Mouse (Mus musculus): ENCODE data around the gene Myo15b. TPM values are rescaled to one million over a fixed set of nuclear protein-coding genes. Genes with fewer than 3 reads are reported as not detected.

The Myo15b gene
- polyA plus RNA-seq, 1 experiment from 2014 or later, result 1.7 TPM

DNA sequence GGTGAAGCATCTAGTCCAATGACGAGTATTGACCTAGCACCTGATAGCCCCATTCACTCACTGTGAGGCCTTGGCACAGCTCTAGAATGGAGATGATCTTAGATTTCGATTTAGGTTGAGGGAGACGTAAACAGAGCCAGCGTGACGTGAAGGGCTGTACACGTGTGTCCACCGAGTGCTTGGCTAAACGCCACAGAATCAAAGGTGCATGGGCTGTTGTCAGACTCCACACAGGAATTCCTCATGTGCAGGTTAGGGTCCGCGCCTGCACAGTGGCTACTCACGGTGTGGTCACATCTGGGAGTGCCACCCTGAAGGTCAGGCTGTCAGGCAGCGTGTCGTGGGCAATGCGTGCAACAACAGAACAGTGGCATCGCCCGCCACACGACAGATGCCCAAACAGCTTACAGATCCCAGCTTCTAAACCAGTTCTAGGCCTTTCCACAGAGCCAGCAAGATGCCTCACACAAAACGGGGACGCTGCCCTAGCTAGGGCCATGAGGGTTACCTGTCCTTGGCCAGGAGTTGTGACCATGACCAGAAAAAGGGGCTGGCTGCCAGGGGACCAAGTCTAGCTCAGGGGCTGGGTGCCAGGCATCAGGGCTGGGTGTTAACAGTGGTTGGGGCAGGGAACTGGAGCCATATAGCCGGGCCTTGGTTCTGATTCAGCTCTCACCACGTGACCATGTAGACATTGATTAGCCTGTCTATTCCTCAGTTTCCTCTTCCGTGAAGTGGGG, 20.4 kb upstream of the Myo15b start:
- no peak overlapping the region for H3K4me3 ChIP-seq (ENCODE audit: low read length)
- no peaks in the 10 kb centered on the region for H3K36me3 ChIP-seq (ENCODE audit: control insufficient read depth, insufficient read depth)
- H3K4me2 ChIP-seq (ENCODE audit: low read depth, low read length), result no peak overlapping the region
- no peak overlapping the region for H3K9ac ChIP-seq (ENCODE audit: low read length)
- no peak for ATAC-seq (replicated peaks; ENCODE audit: extremely low read depth, insufficient read depth, low FRiP score)
- no peaks in the 10 kb centered on the region for H3K9me3 ChIP-seq (replicated peaks; ENCODE audit: control insufficient read depth, low read length)
- peaks cover 61% of the 10 kb centered on the region for H3K4me1 ChIP-seq (ENCODE audit: control insufficient read depth, insufficient read depth, low read length)
- 86% methylated on average over 22 of the region's 22 CpGs for WGBS
- H3K27me3 ChIP-seq (ENCODE audit: control insufficient read depth, insufficient read depth, low read length), result no peaks in the 10 kb centered on the region
- peak overlapping the region; percentile 15; the same call in 1 of the 2 replicates for H3K27ac ChIP-seq (ENCODE audit: low read length)

DNA sequence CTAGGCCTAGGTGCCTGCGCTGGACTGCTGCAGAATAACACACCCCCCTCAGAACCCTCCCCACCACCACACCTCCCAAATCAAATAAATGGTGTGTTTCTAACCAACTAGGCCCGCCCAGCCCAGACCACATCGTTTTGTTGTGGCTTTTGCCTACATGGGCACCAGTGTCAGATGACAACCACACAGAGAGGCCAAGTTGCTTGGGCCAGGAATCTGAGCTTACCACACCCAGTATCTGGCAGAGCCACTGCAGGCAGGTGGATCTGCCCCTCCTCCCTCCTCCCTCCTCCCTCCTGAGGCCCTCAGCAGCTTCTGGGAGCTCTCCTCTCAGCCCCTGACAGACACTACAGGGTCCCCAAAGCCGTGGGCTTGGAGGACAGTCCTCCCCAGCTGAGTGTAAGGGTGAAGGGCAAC, 19.3 kb upstream of the Myo15b start:
- peaks cover 58% of the 10 kb centered on the region for H3K4me1 ChIP-seq (ENCODE audit: control insufficient read depth, insufficient read depth, low read length)
- no peak for ATAC-seq (replicated peaks; ENCODE audit: extremely low read depth, insufficient read depth, low FRiP score)
- peak overlapping the region; percentile 58 for H3K27ac ChIP-seq (ENCODE audit: low read length)
- no peak overlapping the region for H3K4me3 ChIP-seq (ENCODE audit: low read length)
- H3K9me3 ChIP-seq (replicated peaks; ENCODE audit: control insufficient read depth, low read length), result no peaks in the 10 kb centered on the region
- 36% methylated on average over 4 of the region's 4 CpGs for WGBS
- H3K4me2 ChIP-seq (ENCODE audit: low read depth, low read length), result no peak overlapping the region
- H3K9ac ChIP-seq (ENCODE audit: low read length), result no peak overlapping the region; the same call in 1 of the 2 replicates
- H3K27me3 ChIP-seq (ENCODE audit: control insufficient read depth, insufficient read depth, low read length), result no peaks in the 10 kb centered on the region
- H3K36me3 ChIP-seq (ENCODE audit: control insufficient read depth, insufficient read depth), result no peaks in the 10 kb centered on the region

DNA sequence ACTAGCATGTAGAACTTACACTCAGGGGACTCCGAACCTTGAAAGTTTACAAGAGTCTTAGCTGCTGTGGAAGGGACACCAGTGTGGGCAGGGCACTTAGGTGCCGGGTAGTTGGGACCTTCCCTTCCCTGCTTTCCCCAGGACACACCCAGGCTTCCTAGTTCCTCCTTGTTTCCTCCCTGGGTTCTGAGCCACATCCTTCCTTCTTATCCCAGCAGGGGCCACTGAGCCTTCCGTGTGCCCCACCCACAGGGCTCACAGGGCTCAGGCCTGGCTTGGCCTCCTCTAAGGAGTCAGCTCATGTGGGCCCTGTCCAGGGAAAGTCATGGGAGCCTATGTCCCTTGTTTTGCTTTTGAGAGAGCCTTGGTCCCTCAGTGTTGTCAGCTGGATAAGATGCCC, 18.5 kb upstream of the Myo15b start:
- H3K36me3 ChIP-seq (ENCODE audit: control insufficient read depth, insufficient read depth), result no peaks in the 10 kb centered on the region; the same call in 1 of the 2 replicates
- no peaks in the 10 kb centered on the region for H3K9me3 ChIP-seq (replicated peaks; ENCODE audit: control insufficient read depth, low read length)
- H3K4me1 ChIP-seq (ENCODE audit: control insufficient read depth, insufficient read depth, low read length), result peaks cover 58% of the 10 kb centered on the region
- H3K4me3 ChIP-seq (ENCODE audit: low read length), result no peak overlapping the region
- WGBS, result 59% methylated on average over 3 of the region's 3 CpGs
- no peaks in the 10 kb centered on the region for H3K27me3 ChIP-seq (ENCODE audit: control insufficient read depth, insufficient read depth, low read length)
- ATAC-seq (replicated peaks; ENCODE audit: extremely low read depth, insufficient read depth, low FRiP score), result no peak
- peak overlapping the region; percentile 36; the same call in 1 of the 2 replicates for H3K9ac ChIP-seq (ENCODE audit: low read length)
- peak overlapping the region; percentile 58 for H3K27ac ChIP-seq (ENCODE audit: low read length)
- no peak overlapping the region for H3K4me2 ChIP-seq (ENCODE audit: low read depth, low read length)

DNA sequence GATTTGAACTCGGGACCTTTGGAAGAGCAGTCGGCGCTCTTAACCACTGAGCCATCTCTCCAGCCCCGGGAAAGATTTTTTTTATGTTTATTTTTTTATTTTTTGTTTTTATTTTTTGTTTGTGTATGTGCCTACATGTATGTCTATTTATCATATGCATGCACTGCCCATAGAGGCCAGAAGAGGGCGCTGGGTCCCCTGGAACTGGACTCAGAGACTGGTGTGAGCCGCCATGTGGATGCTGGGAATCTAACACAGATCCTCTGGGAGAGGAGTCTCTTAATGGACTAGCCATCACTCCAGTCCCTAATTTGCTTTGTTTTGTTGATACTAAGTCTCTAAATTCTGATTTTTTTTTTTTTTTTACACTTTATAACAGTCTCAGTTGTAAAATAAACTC, 17.2 kb upstream of the Myo15b start:
- Histone ChIP-seq H3K4me3 (ENCODE audit: low read length) (no peak overlapping the region), H3K4me2 (ENCODE audit: low read depth, low read length) (no peak overlapping the region), H3K36me3 (ENCODE audit: control insufficient read depth, insufficient read depth) (peaks cover 10% of the 10 kb centered on the region), H3K9ac (ENCODE audit: low read length) (no peak overlapping the region), H3K27me3 (ENCODE audit: control insufficient read depth, insufficient read depth, low read length) (no peaks in the 10 kb centered on the region), H3K27ac (ENCODE audit: low read length) (peak overlapping the region; percentile 94), H3K9me3 (replicated peaks; ENCODE audit: control insufficient read depth, low read length) (no peaks in the 10 kb centered on the region; the same call in 1 of the 2 replicates), H3K4me1 (ENCODE audit: control insufficient read depth, insufficient read depth, low read length) (peaks cover 58% of the 10 kb centered on the region)
- no peak for ATAC-seq (replicated peaks; ENCODE audit: extremely low read depth, insufficient read depth, low FRiP score)
- WGBS, result 83% methylated on average over 6 of the region's 6 CpGs

DNA sequence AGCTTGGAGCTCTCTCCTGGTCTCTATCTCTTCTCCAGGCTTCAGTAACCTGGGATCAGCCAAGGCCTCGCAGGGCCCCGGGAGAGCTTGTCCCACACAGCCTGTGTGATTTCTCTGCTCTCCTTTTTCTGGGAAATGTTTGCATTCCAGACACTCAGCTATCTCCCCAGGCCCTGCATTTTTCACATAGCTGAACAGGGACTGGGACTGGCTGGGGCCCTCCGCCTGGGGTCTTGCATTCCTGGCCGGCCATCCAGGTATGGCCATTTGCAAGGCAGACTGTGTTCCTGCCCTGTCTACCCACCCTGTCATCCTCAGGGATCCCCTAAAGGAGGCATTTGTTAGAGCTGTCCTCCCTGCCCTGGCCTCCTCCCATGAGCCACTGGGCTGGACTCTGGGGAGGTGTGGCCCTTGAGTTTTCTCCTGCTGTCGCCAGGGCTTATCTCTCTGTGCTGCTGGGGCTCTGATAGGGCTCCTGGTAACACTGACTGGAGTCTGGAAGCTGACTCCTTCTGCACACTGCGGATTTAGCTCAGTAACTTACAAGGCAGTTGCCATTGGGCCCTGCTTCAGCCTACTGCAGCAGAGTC, 16.1 kb upstream of the Myo15b start:
- no peak overlapping the region for H3K4me3 ChIP-seq (ENCODE audit: low read length)
- peaks cover 54% of the 10 kb centered on the region for H3K4me1 ChIP-seq (ENCODE audit: control insufficient read depth, insufficient read depth, low read length)
- peak overlapping the region; percentile 94 for H3K27ac ChIP-seq (ENCODE audit: low read length)
- peak overlapping the region; percentile 27 for H3K4me2 ChIP-seq (ENCODE audit: low read depth, low read length)
- ATAC-seq (replicated peaks; ENCODE audit: extremely low read depth, insufficient read depth, low FRiP score), result peak; percentile 87
- H3K27me3 ChIP-seq (ENCODE audit: control insufficient read depth, insufficient read depth, low read length), result no peaks in the 10 kb centered on the region
- 10% methylated on average over 6 of the region's 6 CpGs for WGBS
- no peaks in the 10 kb centered on the region; the same call in 1 of the 2 replicates for H3K9me3 ChIP-seq (replicated peaks; ENCODE audit: control insufficient read depth, low read length)
- peak overlapping the region; percentile 35; the same call in 1 of the 2 replicates for H3K9ac ChIP-seq (ENCODE audit: low read length)
- peaks cover 12% of the 10 kb centered on the region for H3K36me3 ChIP-seq (ENCODE audit: control insufficient read depth, insufficient read depth)

DNA sequence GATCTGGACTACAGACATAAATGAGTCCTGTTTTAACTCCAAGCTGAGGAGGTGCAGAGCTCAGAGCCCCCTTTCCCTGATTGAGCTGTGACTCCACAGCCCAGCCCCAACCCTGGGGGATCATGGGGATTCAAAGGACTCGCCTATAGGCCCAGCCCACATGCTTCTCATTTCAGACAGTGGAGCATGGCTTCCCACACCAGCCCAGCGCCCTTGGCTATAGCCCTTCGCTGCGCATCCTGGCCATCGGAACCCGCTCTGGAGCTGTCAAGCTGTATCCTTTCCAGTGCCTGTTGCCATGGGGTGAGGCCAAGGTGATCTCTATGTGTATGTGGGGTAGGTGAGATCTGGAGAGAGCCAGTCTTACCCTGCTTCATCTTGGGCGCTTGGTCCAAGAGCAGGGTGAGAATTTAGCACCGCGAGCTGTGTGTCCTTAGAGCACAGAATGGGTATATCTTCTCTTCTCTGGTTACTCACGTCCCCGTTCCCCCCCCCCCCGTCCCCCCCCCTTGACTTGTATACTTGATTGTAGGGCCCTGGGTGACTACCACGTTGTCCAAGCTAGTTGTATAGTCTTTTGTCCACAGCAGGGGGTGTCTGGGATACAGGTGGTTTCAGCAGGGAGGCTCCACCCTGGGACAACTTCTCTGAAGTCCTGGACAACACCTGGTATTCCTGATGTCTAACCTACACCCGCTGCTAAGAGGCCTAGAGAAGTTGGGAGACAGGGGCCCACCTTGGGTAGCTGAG, 14.9 kb upstream of the Myo15b start:
- peaks cover 16% of the 10 kb centered on the region for H3K36me3 ChIP-seq (ENCODE audit: control insufficient read depth, insufficient read depth)
- no peak overlapping the region for H3K4me3 ChIP-seq (ENCODE audit: low read length)
- ATAC-seq (replicated peaks; ENCODE audit: extremely low read depth, insufficient read depth, low FRiP score), result no peak
- H3K9me3 ChIP-seq (replicated peaks; ENCODE audit: control insufficient read depth, low read length), result no peaks in the 10 kb centered on the region; the same call in 1 of the 2 replicates
- peak overlapping the region; percentile 94 for H3K27ac ChIP-seq (ENCODE audit: low read length)
- H3K4me1 ChIP-seq (ENCODE audit: control insufficient read depth, insufficient read depth, low read length), result peaks cover 46% of the 10 kb centered on the region
- 73% methylated on average over 14 of the region's 14 CpGs for WGBS
- H3K4me2 ChIP-seq (ENCODE audit: low read depth, low read length), result no peak overlapping the region
- peak overlapping the region; percentile 33; the same call in 1 of the 2 replicates for H3K9ac ChIP-seq (ENCODE audit: low read length)
- no peaks in the 10 kb centered on the region for H3K27me3 ChIP-seq (ENCODE audit: control insufficient read depth, insufficient read depth, low read length)

DNA sequence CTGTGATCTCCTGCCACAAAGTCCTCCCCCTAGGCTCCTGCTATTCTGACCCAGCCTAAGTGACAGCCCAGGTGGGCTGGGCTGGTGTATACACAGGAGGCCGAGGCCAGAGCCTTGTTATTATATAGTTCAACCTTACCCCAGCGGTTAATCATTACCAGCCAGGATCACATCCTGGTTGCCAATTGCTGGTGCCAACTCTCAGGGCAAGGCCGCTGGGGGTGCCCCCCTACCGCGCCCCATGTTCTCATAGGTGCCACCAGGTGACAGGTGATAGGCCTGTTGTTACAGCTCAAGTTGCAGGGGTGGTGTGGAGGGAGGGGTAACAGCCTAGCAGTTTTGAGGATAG, 14.3 kb upstream of the Myo15b start:
- Histone ChIP-seq H3K4me1 (ENCODE audit: control insufficient read depth, insufficient read depth, low read length) (peaks cover 43% of the 10 kb centered on the region), H3K27me3 (ENCODE audit: control insufficient read depth, insufficient read depth, low read length) (no peaks in the 10 kb centered on the region), H3K36me3 (ENCODE audit: control insufficient read depth, insufficient read depth) (peaks cover 16% of the 10 kb centered on the region), H3K9me3 (replicated peaks; ENCODE audit: control insufficient read depth, low read length) (no peaks in the 10 kb centered on the region; the same call in 1 of the 2 replicates), H3K4me2 (ENCODE audit: low read depth, low read length) (no peak overlapping the region), H3K27ac (ENCODE audit: low read length) (no peak overlapping the region; the same call in none of the 2 replicates), H3K4me3 (ENCODE audit: low read length) (no peak overlapping the region), H3K9ac (ENCODE audit: low read length) (no peak overlapping the region)
- WGBS, result 89% methylated on average over 5 of the region's 5 CpGs
- ATAC-seq (replicated peaks; ENCODE audit: extremely low read depth, insufficient read depth, low FRiP score), result no peak

DNA sequence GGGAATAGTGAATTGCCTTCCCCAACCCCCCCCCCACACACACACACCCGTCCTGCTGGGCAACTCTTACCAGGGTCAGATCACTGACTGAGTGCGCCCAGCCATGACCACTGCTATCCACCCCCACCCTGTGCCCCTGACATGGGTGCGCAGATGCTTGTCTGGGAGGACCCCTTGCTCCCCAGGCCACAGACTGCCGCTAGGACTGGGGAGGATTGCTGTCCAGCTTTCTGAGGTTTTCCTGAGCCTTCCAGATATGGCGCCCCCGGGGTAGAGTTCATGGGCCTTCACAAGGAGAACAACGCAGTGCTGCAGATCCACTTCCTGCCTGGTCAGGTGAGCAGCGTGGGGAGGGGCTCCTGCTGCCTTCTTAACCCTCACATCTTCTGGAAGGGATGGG, 14.0 kb upstream of the Myo15b start:
- Histone ChIP-seq H3K9me3 (replicated peaks; ENCODE audit: control insufficient read depth, low read length) (no peaks in the 10 kb centered on the region; the same call in 1 of the 2 replicates), H3K27ac (ENCODE audit: low read length) (no peak overlapping the region), H3K9ac (ENCODE audit: low read length) (no peak overlapping the region), H3K27me3 (ENCODE audit: control insufficient read depth, insufficient read depth, low read length) (no peaks in the 10 kb centered on the region), H3K4me3 (ENCODE audit: low read length) (no peak overlapping the region), H3K4me1 (ENCODE audit: control insufficient read depth, insufficient read depth, low read length) (peaks cover 39% of the 10 kb centered on the region), H3K36me3 (ENCODE audit: control insufficient read depth, insufficient read depth) (peaks cover 18% of the 10 kb centered on the region), H3K4me2 (ENCODE audit: low read depth, low read length) (no peak overlapping the region)
- no peak for ATAC-seq (replicated peaks; ENCODE audit: extremely low read depth, insufficient read depth, low FRiP score)
- WGBS, result 77% methylated on average over 8 of the region's 8 CpGs

DNA sequence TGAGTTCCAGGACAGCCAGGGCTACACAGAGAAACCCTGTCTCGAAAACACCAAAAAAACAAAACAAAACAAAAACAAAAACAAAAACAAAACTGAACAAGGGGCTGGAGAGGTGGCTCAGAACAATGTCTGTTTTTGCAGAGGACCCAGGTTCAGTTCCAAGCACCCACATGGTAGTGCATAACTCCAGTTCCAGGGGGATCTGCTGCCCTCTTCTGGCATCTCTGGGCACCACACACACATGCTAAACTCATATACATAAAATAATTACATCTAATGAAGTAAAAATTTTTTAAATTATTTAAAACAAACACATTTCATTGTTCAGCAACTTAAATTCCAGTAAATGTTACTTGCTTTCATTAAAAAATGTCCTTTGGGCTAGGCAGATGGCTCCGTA, 12.4 kb upstream of the Myo15b start:
- Histone ChIP-seq H3K9ac (ENCODE audit: low read length) (no peak overlapping the region), H3K9me3 (replicated peaks; ENCODE audit: control insufficient read depth, low read length) (no peaks in the 10 kb centered on the region; the same call in 1 of the 2 replicates), H3K27ac (ENCODE audit: low read length) (no peak overlapping the region), H3K4me1 (ENCODE audit: control insufficient read depth, insufficient read depth, low read length) (peaks cover 26% of the 10 kb centered on the region), H3K27me3 (ENCODE audit: control insufficient read depth, insufficient read depth, low read length) (no peaks in the 10 kb centered on the region), H3K4me2 (ENCODE audit: low read depth, low read length) (no peak overlapping the region), H3K36me3 (ENCODE audit: control insufficient read depth, insufficient read depth) (peaks cover 27% of the 10 kb centered on the region), H3K4me3 (ENCODE audit: low read length) (no peak overlapping the region)
- ATAC-seq (replicated peaks; ENCODE audit: extremely low read depth, insufficient read depth, low FRiP score), result no peak
- 96% methylated on average over 2 of the region's 2 CpGs for WGBS

Data from heart, embryonic 16.5 days (tissue).